Mouse (Mus musculus) layer of hippocampus, postnatal 25 days (tissue): ENCODE data around the gene Hspd1. TPM values are rescaled to one million over a fixed set of nuclear protein-coding genes. Genes with fewer than 3 reads are reported as not detected.
"Not testable (repeated sequence)": the region's sequence is repeated elsewhere in the genome, so short reads cannot be mapped to it uniquely, and the experiment has no call there.

ENCODE experiments used
- DNase-seq, 2 experiments: peaks; one replicate each; pipeline ENCODE4 v3.0.0; 2022; ENCODE audit warnings: mixed read lengths in 2 of 2, low spot score in 1 of 2; ENCODE audit errors: extremely low spot score in 1 of 2
- total RNA-seq, 2 experiments: library from RNA; stranded (reverse); gene quantifications; 2 replicates each; pipeline ENCODE4 v1.2.3; 2021

Gene Hspd1
- 100 to 1,000 TPM; 166 to 180 TPM for total RNA-seq

DNA sequence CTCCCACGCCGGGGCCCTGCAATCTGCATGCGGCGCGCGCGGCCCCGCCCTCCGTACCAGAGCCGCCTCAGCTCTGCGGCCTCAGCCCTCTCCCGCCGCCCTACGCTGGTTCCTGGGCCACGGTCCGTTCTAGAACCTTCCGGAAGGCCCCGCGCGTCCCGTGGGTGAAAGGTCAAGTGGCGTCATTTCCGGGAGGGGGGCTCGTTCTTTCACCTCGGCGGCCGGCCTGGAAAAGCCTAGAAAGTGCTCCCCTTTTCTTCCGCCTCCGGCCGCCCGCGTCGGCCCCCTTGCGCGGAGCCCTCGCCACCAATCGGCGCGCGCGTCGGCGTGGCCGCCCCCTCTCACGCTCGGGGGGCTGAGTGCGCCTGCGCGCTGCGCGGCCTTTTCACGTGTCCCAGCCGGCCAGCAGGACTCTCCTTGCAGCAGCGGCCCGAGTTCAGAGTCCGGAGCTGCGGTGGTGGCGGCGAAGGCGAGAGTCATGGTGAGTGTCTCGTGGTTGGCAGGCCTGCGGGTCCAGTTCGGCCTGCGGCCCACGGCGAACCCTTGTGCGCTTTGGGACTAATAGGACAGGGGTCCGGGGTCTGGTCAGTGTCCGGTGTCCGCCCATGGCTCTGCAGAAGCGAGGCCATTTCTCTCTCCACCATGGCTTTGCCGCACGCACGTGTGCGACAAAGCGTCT, at the start of gene Hspd1, which contains the start of gene Hspe1:
Gene Hspd1, minus strand, starts transcription at position 312 of the 679 bp plus-strand sequence.
Gene Hspe1, plus strand, starts transcription at position 201 of the 679 bp plus-strand sequence.
- DNase-seq: peak; percentile 96 to 98

DNA sequence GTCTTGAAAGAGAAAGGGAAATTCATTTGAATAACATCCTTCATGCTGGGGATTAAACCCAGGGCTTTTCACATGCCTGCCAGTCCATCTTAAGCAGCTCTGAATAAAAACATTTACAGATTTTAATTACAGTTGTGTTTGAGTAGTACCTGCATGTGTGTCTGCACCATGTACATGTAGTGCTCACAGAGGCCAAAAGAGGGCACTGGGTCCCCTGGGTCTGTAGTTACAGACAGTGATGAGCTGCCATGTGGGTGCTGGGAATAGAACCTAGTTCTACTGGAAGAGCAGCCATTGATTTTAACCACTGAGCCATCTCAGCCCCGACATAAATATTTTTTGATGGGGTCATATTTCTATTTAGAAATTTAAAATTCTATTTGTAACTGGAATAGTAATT, 47.8 kb upstream of the Hspd1 start:
- no peak for DNase-seq

DNA sequence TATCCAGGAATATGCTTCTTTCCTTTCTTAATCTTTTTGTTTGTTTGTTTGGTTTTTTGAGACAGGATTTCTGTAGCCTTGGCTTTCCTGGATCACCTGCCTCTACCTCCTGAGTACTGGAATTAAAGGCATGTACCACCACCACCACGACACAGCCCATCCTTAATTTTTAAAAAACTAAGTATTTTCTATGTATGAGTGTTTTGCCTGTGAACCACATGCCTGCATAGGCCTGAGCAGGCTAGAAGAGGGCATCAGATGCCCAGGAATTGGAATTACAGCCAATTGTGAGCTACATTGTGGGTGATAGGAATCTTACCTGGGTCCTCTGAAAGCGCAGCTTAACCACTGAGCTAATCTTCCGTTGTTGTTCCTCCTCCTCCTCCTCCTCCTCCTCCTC, 46.3 kb upstream of the Hspd1 start:
- no peak for DNase-seq

DNA sequence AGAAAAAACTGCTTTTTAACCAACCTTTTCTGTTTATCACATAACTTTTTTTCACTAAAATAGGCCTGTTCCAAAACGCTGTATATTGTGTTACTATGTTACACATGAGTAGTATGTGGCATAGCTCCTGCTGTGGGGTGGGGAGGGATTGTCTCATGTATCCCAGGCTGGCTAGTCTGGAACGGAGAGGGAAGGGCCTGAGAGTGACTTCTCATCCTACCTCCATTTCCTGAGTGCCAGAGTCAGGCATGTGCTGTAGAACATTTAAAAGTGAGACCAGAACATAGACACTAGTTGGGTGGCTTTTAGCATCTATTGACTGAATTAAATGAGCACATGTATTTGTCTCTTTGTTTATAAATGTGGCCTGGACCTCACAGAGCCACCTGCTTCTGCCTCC, 45.1 kb upstream of the Hspd1 start:
- DNase-seq: no peak

DNA sequence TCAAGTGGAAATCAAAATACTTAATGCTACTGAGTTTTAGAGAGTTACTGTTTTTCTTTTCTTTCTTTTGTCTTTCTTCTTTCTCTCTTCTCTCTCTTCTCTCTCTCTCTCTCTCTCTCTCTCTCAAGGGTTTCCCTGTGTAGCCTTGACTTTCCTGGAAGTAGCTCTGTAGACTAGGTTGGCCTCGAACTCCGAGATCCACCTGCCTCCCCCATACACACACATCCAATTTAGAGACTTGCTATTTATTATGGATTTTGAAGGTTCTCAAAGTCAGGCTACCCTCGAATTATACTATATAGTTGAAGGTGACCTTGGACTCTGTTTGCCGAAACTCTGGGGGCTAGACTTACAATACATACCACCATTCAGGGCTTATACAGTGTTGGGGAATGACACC, 44.3 kb upstream of the Hspd1 start:
- no peak for DNase-seq

DNA sequence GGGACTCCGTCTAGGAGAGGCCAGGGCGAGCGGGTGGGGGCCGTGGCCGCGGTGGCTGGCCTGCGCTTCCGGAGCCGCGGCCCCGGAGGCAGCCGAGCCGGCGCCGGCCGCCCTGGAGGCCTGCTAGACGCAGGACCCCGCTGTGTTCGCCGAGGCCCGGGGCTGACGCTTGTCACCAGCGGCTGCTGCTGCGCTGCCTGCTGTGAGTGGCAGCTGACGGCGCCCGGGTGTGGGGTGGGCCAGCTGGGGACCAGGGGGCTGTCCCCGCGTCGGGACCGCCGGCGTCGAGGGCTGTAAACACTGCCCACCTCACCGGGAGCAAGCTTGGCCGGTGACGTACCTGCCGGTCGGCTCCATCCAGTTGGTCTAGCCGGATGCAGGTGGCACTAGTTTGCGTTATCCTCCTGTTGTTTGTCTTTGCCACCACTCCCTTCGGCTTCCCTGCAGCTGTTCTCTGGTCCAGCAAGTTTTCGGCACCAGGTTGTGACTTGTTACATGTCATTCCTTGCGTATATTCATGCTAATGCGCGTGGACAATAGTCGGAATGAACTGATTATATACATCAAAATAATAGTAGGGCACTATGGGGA, 43.5 kb upstream of the Hspd1 start:
- DNase-seq: no peak

DNA sequence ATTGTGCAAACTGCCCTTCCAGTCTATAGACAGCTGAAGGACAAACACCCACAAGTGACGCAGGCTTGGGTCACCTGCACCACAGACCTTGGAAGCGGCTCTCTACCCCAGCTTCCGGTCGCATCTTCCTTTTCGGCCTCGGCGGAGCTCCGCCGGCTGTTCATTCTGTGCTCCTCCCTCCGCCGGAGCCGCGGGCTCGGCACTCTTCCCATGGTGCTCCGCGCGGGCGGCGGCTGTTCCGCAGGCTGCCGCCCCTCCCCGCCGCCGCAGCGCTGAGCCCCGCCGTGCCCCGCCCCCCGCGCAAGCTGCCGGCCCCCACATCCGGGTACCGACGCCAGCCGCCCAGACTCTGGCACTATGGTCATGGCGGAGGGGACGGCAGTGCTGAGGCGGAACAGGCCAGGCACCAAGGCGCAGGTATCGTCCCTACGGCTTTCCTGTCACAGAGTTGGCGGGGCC, 42.9 kb upstream of the Hspd1 start, which contains the start of gene Mob4:
Gene Mob4, plus strand, starts transcription at position 289 of the 459 bp plus-strand sequence.
- DNase-seq: peak; percentile 90

DNA sequence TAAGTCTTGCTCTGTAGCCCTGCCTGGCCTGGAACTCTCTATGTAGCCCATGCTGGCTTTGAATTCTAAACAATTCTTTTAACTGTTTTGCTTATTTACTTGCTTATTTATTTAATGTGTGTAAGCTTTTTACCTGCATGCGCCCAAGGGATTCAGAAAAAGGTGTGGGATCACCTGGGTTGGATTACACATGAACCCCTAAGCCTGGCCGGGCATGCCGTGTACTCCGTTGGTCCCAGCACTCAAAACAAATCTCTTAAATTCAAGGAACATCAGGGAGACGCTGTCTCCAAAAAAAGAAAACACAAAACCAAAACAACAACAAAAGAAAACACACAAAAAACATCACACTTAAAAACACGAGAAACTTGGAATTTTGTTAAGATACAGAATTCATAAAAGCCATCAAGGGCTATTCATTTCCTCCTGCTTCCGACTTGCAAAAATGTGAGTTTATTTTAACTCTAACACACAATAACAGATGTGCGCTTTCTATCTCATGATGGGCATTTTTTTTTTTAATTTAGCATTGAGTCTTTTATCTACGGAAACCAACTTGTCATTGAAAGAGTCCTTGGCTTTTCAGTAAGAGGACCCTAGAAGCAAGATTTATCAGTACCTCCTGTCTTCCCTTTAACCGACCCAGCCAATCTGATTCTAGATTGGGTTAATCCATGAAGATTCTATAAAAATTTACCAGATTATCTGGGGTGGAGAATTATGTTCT, 42.3 kb upstream of the Hspd1 start:
- no peak for DNase-seq

DNA sequence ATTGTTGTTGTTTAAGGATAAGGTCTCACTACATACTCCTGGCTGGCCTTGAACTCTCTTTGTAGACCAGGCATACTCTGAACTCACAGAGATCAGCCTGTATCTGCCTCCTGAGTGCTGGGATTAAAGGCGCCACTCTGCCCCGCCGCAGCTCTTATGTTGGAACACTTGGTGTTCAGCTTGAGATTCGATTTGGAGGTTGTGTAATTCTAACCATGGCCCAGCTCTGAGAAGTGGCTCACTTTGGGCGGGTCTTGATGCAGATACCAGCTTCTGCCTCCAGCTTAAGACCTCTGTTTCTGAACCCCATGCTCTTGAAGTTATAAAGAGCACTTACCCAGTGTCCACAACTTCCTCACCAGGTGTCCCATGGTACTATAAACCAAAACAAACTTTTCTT, 41.7 kb upstream of the Hspd1 start:
- no peak for DNase-seq

DNA sequence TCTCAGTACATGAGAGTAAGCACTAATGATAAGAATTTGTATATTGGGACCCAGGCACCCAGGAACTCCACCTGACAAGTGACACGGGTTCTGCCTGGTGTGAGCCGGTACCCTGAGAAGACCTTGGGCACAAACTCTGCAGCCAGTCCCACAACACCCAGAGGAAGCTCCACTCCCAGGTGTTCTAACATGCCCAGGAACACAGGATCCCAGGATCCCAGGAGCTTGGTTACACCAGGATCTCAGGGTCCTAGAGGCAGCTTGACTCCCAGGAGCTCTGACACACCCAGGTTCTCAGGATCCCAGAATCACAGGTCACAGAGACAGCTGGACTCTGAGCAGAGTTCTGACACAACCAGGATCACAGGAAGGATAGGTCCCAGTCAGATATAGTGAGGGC, 36.1 kb upstream of the Hspd1 start:
- DNase-seq: not testable (repeated sequence)

DNA sequence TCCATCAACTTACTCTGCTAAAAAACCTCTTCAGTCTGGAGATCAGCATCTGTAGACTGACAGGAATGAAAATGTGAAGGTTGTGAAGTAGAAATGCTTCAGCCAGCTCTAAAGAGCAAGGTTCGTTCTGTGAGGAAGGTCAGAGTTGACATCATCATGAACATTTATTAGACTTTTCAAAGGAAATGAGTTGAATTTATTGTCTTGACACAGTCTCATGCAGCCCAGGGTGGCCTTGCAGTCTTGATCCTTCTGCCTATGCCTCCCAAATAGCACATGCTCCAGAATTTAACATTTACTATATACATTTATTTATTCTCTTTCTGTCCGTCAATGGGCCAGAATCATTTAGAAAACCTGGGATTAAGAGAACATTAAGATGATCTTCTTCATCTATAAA, 35.5 kb upstream of the Hspd1 start:
- DNase-seq: no peak

DNA sequence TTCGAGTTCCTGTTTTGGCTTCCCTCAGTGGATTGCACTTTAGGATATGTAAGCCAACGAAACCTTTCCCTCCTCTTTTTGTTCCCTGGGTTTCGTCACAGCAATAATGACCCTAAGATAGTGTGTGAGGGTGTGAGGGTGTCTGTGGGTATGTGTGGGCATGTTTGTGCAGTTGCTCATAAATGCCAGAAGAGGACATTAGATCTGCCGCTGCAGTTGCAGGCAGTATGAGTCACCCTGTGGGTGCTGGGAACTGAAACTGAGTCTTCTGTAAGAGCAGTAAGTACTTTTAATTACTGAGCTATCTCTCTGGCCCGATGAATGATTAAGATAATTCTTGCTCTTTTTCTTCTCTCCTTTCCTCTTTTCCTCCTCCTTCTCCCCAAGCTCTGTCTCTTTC, 35.0 kb upstream of the Hspd1 start:
- DNase-seq: no peak

DNA sequence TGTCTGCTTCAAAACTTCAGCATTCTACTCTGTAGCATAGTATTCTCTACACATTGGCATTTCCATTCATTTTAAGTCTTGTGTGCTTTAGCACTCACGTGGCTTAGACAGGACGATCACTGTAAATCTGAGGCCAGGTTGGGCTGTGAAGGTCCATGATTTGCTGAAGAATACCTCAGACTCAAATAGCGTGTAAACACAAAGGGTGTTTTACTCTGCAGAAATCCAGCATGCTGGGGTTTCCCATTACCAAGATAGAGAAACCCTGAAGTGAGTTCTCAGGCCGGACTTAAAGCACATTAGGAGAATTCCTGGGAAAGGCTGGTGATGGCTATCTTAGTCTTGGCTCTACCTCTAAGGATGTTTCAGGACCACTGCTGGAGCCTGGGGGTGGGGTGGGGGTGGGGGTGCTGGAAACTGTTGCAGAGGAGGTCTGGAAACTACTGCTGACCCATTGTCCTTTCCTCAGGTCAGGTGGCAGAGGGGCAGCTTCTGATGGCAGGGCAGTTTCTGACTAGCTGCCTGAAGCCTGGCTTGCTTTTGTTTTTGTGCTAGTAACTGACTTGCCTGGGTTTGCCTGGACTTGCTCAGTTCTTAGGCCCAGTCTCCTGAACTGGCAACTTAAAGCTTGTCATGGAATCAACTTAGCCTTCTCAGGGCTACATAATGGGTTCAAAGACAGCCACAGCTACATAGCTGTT, 21.2 kb upstream of the Hspd1 start:
- DNase-seq: no peak

DNA sequence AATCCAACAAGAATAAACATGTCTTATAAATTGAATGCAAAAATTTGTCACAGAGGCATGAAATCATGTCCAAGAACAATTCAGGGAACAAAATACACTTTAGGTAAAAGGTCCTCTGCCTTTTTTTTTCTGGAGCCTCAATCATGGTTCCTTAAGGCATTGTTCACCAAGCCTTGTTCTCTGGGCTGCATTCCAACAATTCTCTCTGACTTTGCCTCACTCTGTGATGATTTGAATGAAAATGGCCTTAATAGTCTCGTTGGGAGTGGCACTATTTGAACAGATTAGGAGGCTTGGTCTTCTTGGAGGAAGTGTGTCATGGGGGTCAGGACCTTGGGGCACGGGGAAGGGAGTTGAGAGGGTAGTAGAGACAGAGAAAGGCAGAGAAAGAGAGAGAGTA, 20.4 kb upstream of the Hspd1 start:
- no peak for DNase-seq

DNA sequence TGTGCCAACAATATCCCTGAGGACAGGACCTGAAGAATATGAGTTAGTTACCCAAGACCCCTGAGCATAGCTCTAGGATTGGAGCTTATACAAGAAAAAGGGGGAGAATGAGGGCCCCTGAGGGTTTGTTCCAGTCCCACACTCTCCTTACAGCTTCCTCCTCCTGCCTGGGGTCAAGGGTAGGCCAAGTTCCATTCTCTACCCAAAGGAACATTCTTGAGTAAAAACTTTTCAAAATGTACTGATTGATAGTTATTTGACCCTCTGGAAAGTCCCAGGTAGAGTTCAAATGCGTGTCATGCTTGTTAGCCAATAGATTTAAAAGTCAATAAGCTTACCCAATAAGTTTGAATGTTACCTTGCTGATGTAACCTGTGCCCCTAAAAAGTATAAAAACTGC, 19.6 kb upstream of the Hspd1 start:
- no peak for DNase-seq

DNA sequence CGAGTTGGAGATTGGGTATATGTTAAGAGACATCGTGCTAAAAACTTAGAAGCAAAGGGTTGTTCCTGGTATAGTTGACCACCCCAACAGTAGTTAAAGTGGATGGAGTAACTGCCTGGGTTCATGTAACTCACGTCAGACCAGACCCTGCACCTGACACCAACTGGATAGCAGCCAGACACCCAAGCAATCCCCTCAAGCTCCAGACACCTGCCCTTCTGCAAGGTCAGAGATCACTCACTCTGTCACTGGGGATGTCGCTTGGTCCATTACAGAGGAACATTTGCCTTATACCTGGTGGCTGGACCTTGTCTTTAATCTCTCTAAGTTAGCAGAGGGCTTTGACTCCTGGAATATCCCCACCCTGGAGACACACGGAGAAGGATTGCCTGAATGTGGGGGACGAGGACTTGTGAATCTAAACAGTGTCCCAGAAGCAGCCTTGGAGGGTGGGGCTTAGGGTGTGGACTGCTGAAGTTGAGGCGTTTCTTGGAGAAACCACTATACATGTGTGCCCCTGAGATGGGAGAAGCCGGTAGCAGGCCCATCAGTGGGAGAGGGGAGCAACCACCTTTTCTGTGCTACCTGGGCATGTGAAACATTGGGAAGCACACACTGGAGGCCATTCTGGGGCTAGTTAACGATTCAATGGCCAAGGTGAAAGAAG, 19.0 kb upstream of the Hspd1 start:
- no peak for DNase-seq

DNA sequence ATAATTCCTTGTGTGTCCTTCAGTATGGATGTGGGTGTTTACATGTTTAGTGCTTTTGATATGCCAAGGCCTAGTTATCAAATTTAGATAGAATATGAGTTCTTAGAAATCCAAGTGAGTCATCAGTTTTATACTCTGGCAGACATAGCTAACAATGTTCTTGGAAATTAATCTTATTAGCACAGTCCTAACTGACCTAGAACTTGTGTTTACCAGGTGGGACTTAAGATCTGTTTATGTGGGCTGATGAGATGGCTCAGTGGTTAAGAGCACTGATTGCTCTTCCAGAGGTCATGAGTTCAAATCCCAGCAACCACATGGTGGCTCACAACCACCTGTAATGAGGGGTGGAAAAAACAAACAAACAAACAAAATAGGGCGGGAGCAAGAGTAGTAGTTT, 4.4 kb upstream of the Hspd1 start:
- no peak for DNase-seq

DNA sequence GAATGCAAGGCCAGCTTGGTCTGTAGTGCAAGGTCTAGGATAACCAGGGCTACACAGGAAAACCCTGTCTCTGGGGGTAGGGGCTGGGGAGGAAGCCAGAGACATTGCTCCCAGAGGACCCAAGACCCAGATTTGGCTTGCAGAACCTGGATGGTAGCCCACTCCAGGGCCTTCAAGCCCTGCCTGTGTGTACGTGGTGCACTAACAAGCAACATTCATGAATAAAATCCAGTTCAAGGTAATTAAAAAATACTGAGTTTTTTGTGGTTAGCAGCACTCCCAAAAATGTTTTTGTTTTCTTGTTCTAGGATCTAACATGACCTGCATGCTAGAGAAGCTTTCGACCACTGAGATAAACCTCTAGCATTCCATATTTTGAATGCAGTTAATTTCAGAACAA, 4.0 kb upstream of the Hspd1 start:
- DNase-seq: no peak

DNA sequence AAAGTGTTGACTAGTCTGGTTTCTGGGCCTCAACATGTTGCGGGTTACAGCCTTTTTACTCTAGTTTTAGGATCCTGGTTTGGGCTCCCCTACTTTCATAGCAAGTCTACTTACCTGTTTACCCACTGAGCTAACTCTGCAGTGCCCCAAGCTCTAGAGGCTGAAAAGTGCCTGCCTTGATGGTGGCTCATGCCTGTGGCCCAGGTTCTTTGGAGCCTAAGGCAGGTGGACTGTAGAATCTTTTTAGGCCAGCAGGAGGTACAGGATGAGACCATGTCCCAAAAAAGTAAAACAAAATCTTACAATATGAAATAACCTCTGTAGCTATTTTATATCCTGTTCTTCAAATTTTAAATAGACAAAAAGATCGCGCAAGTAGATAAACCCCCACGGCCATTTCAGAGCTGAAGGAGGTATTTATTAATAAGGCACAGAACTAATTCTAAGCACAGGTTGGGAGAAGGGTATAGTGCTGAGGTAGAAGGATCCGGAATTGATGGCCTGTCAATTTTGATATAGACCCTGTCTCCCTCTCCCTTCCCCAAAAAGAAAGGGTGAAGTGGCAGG, 1.5 kb upstream of the Hspd1 start:
- DNase-seq: no peak
